In genomic region chr3:87508205-87508901, GRCm38 (mm10) we compare ENCODE assay signal across 8 mouse cellular contexts. TPM values are rescaled to one million over a fixed set of nuclear protein-coding genes. Genes with fewer than 3 reads are reported as not detected.
DNase-seq lines count a peak whose midpoint lies in the region; ATAC-seq and TF ChIP-seq lines count a peak whose summit lies in the region.

No protein-coding gene starts in this region.

- no peaks in the 10 kb centered on the region for H3K9me3 ChIP-seq in embryonic facial prominence, embryonic 11.5 days (replicated peaks; ENCODE audit: control insufficient read depth, low read length)
- no peaks in the 10 kb centered on the region for H3K9me3 ChIP-seq in limb, embryonic 10.5 days (replicated peaks)
- H3K9me3 ChIP-seq in midbrain, embryonic 12.5 days, result no peaks in the 10 kb centered on the region

- peak overlapping the region; percentile 17; the same call in 1 of the 2 replicates for H3K4me2 ChIP-seq in embryonic facial prominence, embryonic 11.5 days (ENCODE audit: low read depth, low read length)
- H3K4me2 ChIP-seq in midbrain, embryonic 12.5 days (replicated peaks), result peak overlapping the region; percentile 43

- DNase-seq in adrenal gland, postnatal 14 days, result peak; percentile 92
- peak; percentile 94 for DNase-seq in embryonic facial prominence, embryonic 11.5 days (ENCODE audit: low spot score)
- peak; percentile 83 to 84 for DNase-seq in heart, adult 2 months
- DNase-seq in kidney, adult 18-20 months, result peak; percentile 89
- peak; percentile 89 for DNase-seq in limb, embryonic 10.5 days (ENCODE audit: low spot score)

- H3K9ac ChIP-seq in embryonic facial prominence, embryonic 11.5 days (replicated peaks; ENCODE audit: low read length), result peak overlapping the region; percentile 18; the same call in 1 of the 2 replicates
- H3K9ac ChIP-seq in heart, adult 2 months (ENCODE audit: low read depth, low read length), result no peak overlapping the region
- H3K9ac ChIP-seq in midbrain, embryonic 12.5 days (replicated peaks), result peak overlapping the region; percentile 46

- no peak overlapping the region for H3K4me3 ChIP-seq in embryonic facial prominence, embryonic 11.5 days (ENCODE audit: low read depth, low read length)
- H3K4me3 ChIP-seq in heart, adult 2 months, result peak overlapping the region; percentile 22
- peak overlapping the region; percentile 27; the same call in 1 of the 2 replicates for H3K4me3 ChIP-seq in limb, embryonic 10.5 days
- H3K4me3 ChIP-seq in midbrain, embryonic 12.5 days, result no peak overlapping the region
- peak overlapping the region; percentile 49 for H3K4me3 ChIP-seq in small intestine, adult 2 months (ENCODE audit: low read depth, low read length)

- no peak overlapping the region for H3K27ac ChIP-seq in embryonic facial prominence, embryonic 11.5 days (replicated peaks; ENCODE audit: low read depth, low read length)
- H3K27ac ChIP-seq in heart, adult 2 months, result peak overlapping the region; percentile 59
- no peak overlapping the region for H3K27ac ChIP-seq in limb, embryonic 10.5 days
- no peak overlapping the region for H3K27ac ChIP-seq in midbrain, embryonic 12.5 days (replicated peaks)
- peak overlapping the region; percentile 91 for H3K27ac ChIP-seq in small intestine, adult 2 months (ENCODE audit: insufficient read depth, low read depth, low read length)

- no peaks in the 10 kb centered on the region; the same call in 1 of the 2 replicates for H3K4me1 ChIP-seq in embryonic facial prominence, embryonic 11.5 days (ENCODE audit: control insufficient read depth, insufficient read depth, low read length)
- peaks cover 10% of the 10 kb centered on the region for H3K4me1 ChIP-seq in heart, adult 2 months (ENCODE audit: control insufficient read depth, insufficient read depth, low read length)
- peaks cover 22% of the 10 kb centered on the region for H3K4me1 ChIP-seq in limb, embryonic 10.5 days
- peaks cover 9% of the 10 kb centered on the region for H3K4me1 ChIP-seq in midbrain, embryonic 12.5 days
- peaks cover 42% of the 10 kb centered on the region for H3K4me1 ChIP-seq in small intestine, adult 2 months (ENCODE audit: control insufficient read depth, insufficient read depth, insufficient read length, low read length)

- H3K79me2 ChIP-seq in heart, adult 2 months (replicated peaks; ENCODE audit: control insufficient read depth, insufficient read depth, low read length), result no peaks in the 10 kb centered on the region

- no peaks in the 10 kb centered on the region for H3K27me3 ChIP-seq in embryonic facial prominence, embryonic 11.5 days (ENCODE audit: control insufficient read depth, insufficient read depth, low read length)
- no peaks in the 10 kb centered on the region for H3K27me3 ChIP-seq in heart, adult 2 months (ENCODE audit: control insufficient read depth, insufficient read depth, low read length)
- 0 out of 2 replicates have a peak, but pooled peaks cover 3% of the 10 kb centered on the region for H3K27me3 ChIP-seq in limb, embryonic 10.5 days (ENCODE audit: low read depth, poor library complexity, severe bottlenecking)
- peaks cover 29% of the 10 kb centered on the region; the same call in 1 of the 2 replicates for H3K27me3 ChIP-seq in midbrain, embryonic 12.5 days
- H3K27me3 ChIP-seq in small intestine, adult 2 months (ENCODE audit: control insufficient read depth, insufficient read depth, low read length), result no peaks in the 10 kb centered on the region

- intact Hi-C loops in heart, adult 2 months (cut with DNase I), result loop anchor here (1.0 kb wide), 2 partner anchors 17 to 54 kb away; partner anchors contain the start of gene Etv3

- ATAC-seq in embryonic facial prominence, embryonic 11.5 days (replicated peaks; ENCODE audit: insufficient number of reproducible peaks, low FRiP score, low TSS enrichment, low read depth), result peak; percentile 71; the same call in 1 of the 2 replicates
- ATAC-seq in midbrain, embryonic 12.5 days (ENCODE audit: low FRiP score, low read depth), result peak; percentile 64
- no peak for ATAC-seq in erythroid progenitor cell, adult 5-6 weeks (replicated peaks; ENCODE audit: low FRiP score, poor library complexity, severe bottlenecking)

- no peak for TF ChIP-seq POLR2A in heart, adult 2 months (IDR thresholded peaks at IDR 0.05; ENCODE audit: insufficient read depth, low read depth, low read length)
- no peak for TF ChIP-seq POLR2A in small intestine, adult 2 months (IDR thresholded peaks at IDR 0.05; ENCODE audit: low read depth, low read length)

- no peaks in the 10 kb centered on the region for H3K36me3 ChIP-seq in embryonic facial prominence, embryonic 11.5 days (replicated peaks; ENCODE audit: control insufficient read depth, insufficient read depth, low read depth, low read length)
- H3K36me3 ChIP-seq in heart, adult 2 months (ENCODE audit: control insufficient read depth, insufficient read depth, low read length), result no peaks in the 10 kb centered on the region
- no peaks in the 10 kb centered on the region for H3K36me3 ChIP-seq in limb, embryonic 10.5 days
- H3K36me3 ChIP-seq in midbrain, embryonic 12.5 days, result no peaks in the 10 kb centered on the region
- no peaks in the 10 kb centered on the region for H3K36me3 ChIP-seq in small intestine, adult 2 months (ENCODE audit: control insufficient read depth, insufficient read depth, low read length)

- WGBS in embryonic facial prominence, embryonic 11.5 days, result 27% methylated on average over 17 of the region's 17 CpGs
- 18% methylated on average over 17 of the region's 17 CpGs for WGBS in heart, adult 2 months
- 32% methylated on average over 17 of the region's 17 CpGs for WGBS in limb, embryonic 10.5 days
- 23% methylated on average over 17 of the region's 17 CpGs for WGBS in midbrain, embryonic 12.5 days
- 12% methylated on average over 17 of the region's 17 CpGs for WGBS in small intestine, adult 2 months

- no peak; the same call in 1 of the 2 replicates for TF ChIP-seq CTCF in heart, adult 2 months (IDR thresholded peaks at IDR 0.05)
- peak; percentile 97; the same call in 1 of the 2 replicates for TF ChIP-seq CTCF in small intestine, adult 2 months (IDR thresholded peaks at IDR 0.05; ENCODE audit: extremely low read depth, insufficient read length, insufficient replicate concordance, low read depth, low read length)

- TF ChIP-seq EP300 in heart, adult 2 months (IDR thresholded peaks at IDR 0.05; ENCODE audit: insufficient read depth, low read depth, low read length), result peak; percentile 92

RNA-seq across cellular contexts. Expression of gene Etv3, which starts 16.9 kb away (rescaled TPM):
- total RNA-seq in adrenal gland, postnatal 14 days (2021), result 23.4 and 26.2 TPM in 2 replicates
- 8.5 and 9.8 TPM in 2 replicates for polyA plus RNA-seq in embryonic facial prominence, embryonic 11.5 days (2014; fragmentation: Nextera tagmentation; extraction: Ambion mirVana)
- 10 to 100 TPM; 17.7 to 18.5 TPM for total RNA-seq in heart, adult 2 months (2021)
- polyA plus RNA-seq in heart, adult 2 months (2012; rRNA removed), result 9.0 and 12.2 TPM in 2 replicates
- polyA plus RNA-seq in limb, embryonic 10.5 days (2016; fragmentation: Nextera tagmentation; extraction: Ambion mirVana), result 12.1 and 13.9 TPM in 2 replicates
- polyA plus RNA-seq in midbrain, embryonic 12.5 days (2016; fragmentation: Nextera tagmentation; extraction: Ambion mirVana), result 13.8 and 15.4 TPM in 2 replicates
- 10.6 and 19.9 TPM in 2 replicates for polyA plus RNA-seq in small intestine, adult 2 months (2012; rRNA removed)
- 3.2 and 4.6 TPM in 2 replicates for total RNA-seq in erythroid progenitor cell, adult 5-6 weeks (2015; ENCODE audit: low replicate concordance)
- 1.1 and 4.5 TPM in 2 replicates for total RNA-seq in erythroid progenitor cell, adult 5-6 weeks (2017; ENCODE audit: low replicate concordance)

Comparison
In these comparisons a context has a peak if more than half of its experiments do, and no peak if none do; other contexts are left out.
1. H3K27ac ChIP-seq: peak in heart, adult 2 months (single experiment) and small intestine, adult 2 months (single experiment); none in embryonic facial prominence, embryonic 11.5 days (single experiment), limb, embryonic 10.5 days (single experiment) and midbrain, embryonic 12.5 days (single experiment).
2. H3K4me3 ChIP-seq: peak in heart, adult 2 months (single experiment), limb, embryonic 10.5 days (single experiment) and small intestine, adult 2 months (single experiment); none in embryonic facial prominence, embryonic 11.5 days (single experiment) and midbrain, embryonic 12.5 days (single experiment).
3. Peak in every context shown above with its lines, with median percentiles within 50 percentile points of each other: DNase-seq.